Mouse (Mus musculus) leukemia stem cell, adult 10-12 weeks (primary cell): Measurements from ENCODE around the gene Med25. TPM values are rescaled to one million over a fixed set of nuclear protein-coding genes. Genes with fewer than 3 reads are reported as not detected.

Experiments
- polyA plus RNA-seq: library from polyadenylated mRNA; stranded (reverse); fragments of >175 nt; gene quantifications from 2 replicates; pipeline ENCODE4 v1.2.3, GENCODE M21; 2012; ENCODE audit warnings: low replicate concordance

The Med25 gene
- polyA plus RNA-seq, result 556 and 706 TPM in 2 replicates

GRCm38 (mm10) chr7:44892276-44892921, at the start of gene Med25:
Gene Med25, minus strand, starts transcription at chr7:44892712.

GRCm38 (mm10) chr7:44929204-44930151, 37.0 kb upstream of the Med25 start, which contains the start of gene Ap2a1:
Gene Ap2a1, minus strand, starts transcription at chr7:44929496.

GRCm38 (mm10) chr7:44895593-44896434, 3.3 kb upstream of the Med25 start, which contains the start of gene Fuz:
Gene Fuz, plus strand, starts transcription at chr7:44896079.

GRCm38 (mm10) chr7:44869697-44870528, 22.6 kb downstream of the Med25 start, which contains the start of gene Ptov1:
Gene Ptov1, minus strand, starts transcription at chr7:44869788.

GRCm38 (mm10) chr7:44857042-44857552, 35.4 kb downstream of the Med25 start, which contains the start of gene Pnkp:
Gene Pnkp, plus strand, starts transcription at chr7:44857139.

GRCm38 (mm10) chr7:44848561-44849415, 43.7 kb downstream of the Med25 start, which contains the start of the genes Akt1s1 and Tbc1d17:
Gene Akt1s1, plus strand, starts transcription at chr7:44848991.
Gene Tbc1d17, minus strand, starts transcription at chr7:44849079.

Other genes with a start within 250 kb of the Med25 start
- 0.11 and 0.28 TPM in 2 replicates for gene Myh14, start 221.9 kb downstream of the Med25 start, polyA plus RNA-seq
- not detected in 2 replicates for gene Izumo2, start 184.0 kb downstream of the Med25 start, polyA plus RNA-seq
- gene Vrk3, start 144.3 kb downstream of the Med25 start, polyA plus RNA-seq, result 56.2 and 60.7 TPM in 2 replicates
- gene Zfp473, start 141.7 kb downstream of the Med25 start, polyA plus RNA-seq, result 0.19 TPM in 1 of 2 replicates, not detected in the other
- 34.9 and 262 TPM in 2 replicates for gene Nup62, start 76.6 kb downstream of the Med25 start, polyA plus RNA-seq
- 32.0 and 50.1 TPM in 2 replicates for gene Il4i1, start 76.3 kb downstream of the Med25 start, polyA plus RNA-seq
- 316 and 493 TPM in 2 replicates for gene Atf5, start 76.1 kb downstream of the Med25 start, polyA plus RNA-seq
- gene Akt1s1, start 43.7 kb downstream of the Med25 start, polyA plus RNA-seq, result 700 and 1,277 TPM in 2 replicates
- 84.2 and 127 TPM in 2 replicates for gene Tbc1d17, start 43.6 kb downstream of the Med25 start, polyA plus RNA-seq
- 44.0 and 47.7 TPM in 2 replicates for gene Pnkp, start 35.6 kb downstream of the Med25 start, polyA plus RNA-seq
- gene Ptov1, start 22.9 kb downstream of the Med25 start, polyA plus RNA-seq, result 43.6 and 56.8 TPM in 2 replicates
- 65.8 and 103 TPM in 2 replicates for gene Fuz, start 3.4 kb upstream of the Med25 start, polyA plus RNA-seq
- 202 and 215 TPM in 2 replicates for gene Ap2a1, start 36.8 kb upstream of the Med25 start, polyA plus RNA-seq
- 0.42 TPM in 1 of 2 replicates, not detected in the other for gene Tsks, start 50.5 kb upstream of the Med25 start, polyA plus RNA-seq
- gene Cpt1c, start 82.1 kb upstream of the Med25 start, polyA plus RNA-seq, result 12.5 and 13.7 TPM in 2 replicates
- gene Prmt1, start 93.9 kb upstream of the Med25 start, polyA plus RNA-seq, result 27.7 and 67.9 TPM in 2 replicates
- gene Irf3, start 104.9 kb upstream of the Med25 start, polyA plus RNA-seq, result 87.3 and 130 TPM in 2 replicates
- gene Bcl2l12, start 106.0 kb upstream of the Med25 start, polyA plus RNA-seq, result 87.8 and 102 TPM in 2 replicates
- 217 and 410 TPM in 2 replicates for gene Scaf1, start 123.7 kb upstream of the Med25 start, polyA plus RNA-seq
- 5.5 and 13.5 TPM in 2 replicates for gene Rras, start 125.2 kb upstream of the Med25 start, polyA plus RNA-seq
- 79.4 and 112 TPM in 2 replicates for gene Prr12, start 160.2 kb upstream of the Med25 start, polyA plus RNA-seq
- gene Nosip, start 169.7 kb upstream of the Med25 start, polyA plus RNA-seq, result 116 and 136 TPM in 2 replicates
- gene Prrg2, start 170.0 kb upstream of the Med25 start, polyA plus RNA-seq, result 37.4 and 43.1 TPM in 2 replicates
- gene Rcn3, start 199.5 kb upstream of the Med25 start, polyA plus RNA-seq, result 46.7 and 64.8 TPM in 2 replicates
- 110 and 181 TPM in 2 replicates for gene Fcgrt, start 211.1 kb upstream of the Med25 start, polyA plus RNA-seq
- 30.5 and 135 TPM in 2 replicates for gene Rps11, start 231.7 kb upstream of the Med25 start, polyA plus RNA-seq
- gene Rpl13a, start 236.0 kb upstream of the Med25 start, polyA plus RNA-seq, result 3,721 and 5,411 TPM in 2 replicates
- gene Gm45713, start 243.5 kb upstream of the Med25 start, polyA plus RNA-seq, result 0.19 and 1.7 TPM in 2 replicates
- 27.9 and 74.5 TPM in 2 replicates for gene Flt3l, start 243.7 kb upstream of the Med25 start, polyA plus RNA-seq